Mouse (Mus musculus) forebrain, postnatal 0 days (tissue): Measurements from ENCODE around the gene Gm10234. TPM values are rescaled to one million over a fixed set of nuclear protein-coding genes. Genes with fewer than 3 reads are reported as not detected.

ENCODE experiments used
- ATAC-seq: fragments of 200-750 bp; cut with Nextera tagmentation; 2 replicates; pipeline ENCODE4 v1.8.0; 2017; ENCODE audit warnings: mild to moderate bottlenecking, moderate library complexity
- DNase-seq: peaks from one replicate; pipeline ENCODE4 v3.0.0-alpha.2; 2015
- H3K27ac ChIP-seq: fragments of 300-500 bp; sonication (generic); 2 replicates; pipeline ENCODE4 v1.5.1; 2014; ENCODE audit warnings: low read depth, mild to moderate bottlenecking, antibody characterized with exemption, low read length, moderate library complexity, mixed read lengths
- H3K27me3 ChIP-seq: fragments of 300-500 bp; sonication (generic); 2 replicates; pipeline ENCODE4 v1.6.1; 2014; ENCODE audit warnings: mild to moderate bottlenecking, low read length, mixed read lengths; ENCODE audit not compliant: insufficient read depth
- H3K36me3 ChIP-seq: fragments of 300-500 bp; sonication (generic); 2 replicates; pipeline ENCODE4 v1.6.1; 2014; ENCODE audit warnings: mild to moderate bottlenecking, moderate library complexity; ENCODE audit not compliant: insufficient read depth
- H3K4me1 ChIP-seq: fragments of 300-500 bp; sonication (generic); 2 replicates; pipeline ENCODE4 v1.6.1; 2014; ENCODE audit warnings: antibody characterized with exemption; ENCODE audit not compliant: insufficient read depth
- H3K4me2 ChIP-seq: fragments of 300-500 bp; sonication (generic); 2 replicates; pipeline ENCODE4 v1.6.1; 2014; ENCODE audit warnings: low read depth, mild to moderate bottlenecking, moderate library complexity
- H3K4me3 ChIP-seq: fragments of 300-500 bp; sonication (generic); 2 replicates; pipeline ENCODE4 v1.5.1; 2014; ENCODE audit warnings: low read depth, low read length, mixed read lengths
- H3K9ac ChIP-seq: fragments of 300-500 bp; sonication (generic); 2 replicates; pipeline ENCODE4 v1.6.1; 2014; ENCODE audit warnings: mild to moderate bottlenecking
- H3K9me3 ChIP-seq: fragments of 300-500 bp; sonication (generic); 2 replicates; pipeline ENCODE4 v1.6.1; 2016; ENCODE audit warnings: low read length
- CTCF ChIP-seq: sonication (generic); IDR thresholded peaks from 2 replicates; pipeline ENCODE4 v1.5.1; 2016; ENCODE audit warnings: antibody characterized with exemption, control low read depth, low read depth
- WGBS: fragments of 180-500 bp; shearing (Covaris S2); extraction: QIAGEN DNeasy Blood & Tissue Kit; methylation state at CpG from one replicate; pipeline ENCODE4 v1.1.7; 2014; 5-methylcytosine and 5-hydroxymethylcytosine counted together
- polyA plus RNA-seq: library from polyadenylated mRNA; unstranded; fragments of >200 nt; fragmentation: Nextera tagmentation; extraction: Ambion mirVana; gene quantifications from 2 replicates; pipeline ENCODE4 v1.2.1, GENCODE M21; 2015
- total RNA-seq: library from RNA; depleted of rRNA; stranded (reverse); fragments of >200 nt; gene quantifications from 2 replicates; pipeline ENCODE4 v1.2.3, GENCODE M21; 2014; rRNA removed

The Gm10234 gene
- total and polyA plus RNA-seq, 2 experiments from 2014 or later: not detected

GRCm38 (mm10) chr6:95353043-95353442 lies 31.1 kb downstream of the Gm10234 start:
- Histone ChIP-seq H3K36me3 (no peaks in the 10 kb centered on the region), H3K9me3 (no peaks in the 10 kb centered on the region), H3K9ac (no peak overlapping the region), H3K4me3 (no peak overlapping the region), H3K4me1 (no peaks in the 10 kb centered on the region), H3K27me3 (no peaks in the 10 kb centered on the region), H3K4me2 (no peak overlapping the region), H3K27ac (no peak overlapping the region)
- WGBS: 90% methylated on average over 7 of the region's 7 CpGs
- ATAC-seq: no peak
- TF ChIP-seq CTCF: no peak
- DNase-seq: no peak

DNA sequence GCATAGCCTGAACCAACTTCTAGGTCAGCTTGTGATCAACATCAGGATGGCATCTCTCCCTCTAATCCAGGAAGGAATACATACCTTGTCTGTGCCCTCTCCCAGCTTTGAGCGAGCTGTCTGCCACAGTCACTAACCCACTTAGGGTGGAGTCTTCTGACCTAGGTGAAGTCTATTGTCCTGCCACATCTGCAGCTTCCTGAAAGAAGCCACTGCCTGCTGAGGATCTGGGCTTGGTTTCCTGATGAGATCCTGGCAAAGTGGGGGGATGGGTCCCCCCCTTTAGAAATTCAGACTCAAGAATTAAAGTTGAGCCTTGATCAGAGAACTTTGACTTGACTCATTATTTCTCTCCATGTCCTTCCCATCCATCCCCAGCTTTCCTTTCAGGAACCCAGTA lies 32.0 kb downstream of the Gm10234 start:
- 88% methylated on average over 1 of the region's 1 CpGs for WGBS

GRCm38 (mm10) chr6:95360084-95360483 lies 38.2 kb downstream of the Gm10234 start:
- H3K27ac ChIP-seq: no peak overlapping the region
- 66% methylated on average over 5 of the region's 5 CpGs for WGBS
- H3K4me1 ChIP-seq: no peaks in the 10 kb centered on the region
- no peak overlapping the region for H3K9ac ChIP-seq
- no peak overlapping the region for H3K4me3 ChIP-seq
- no peak overlapping the region for H3K4me2 ChIP-seq
- no peaks in the 10 kb centered on the region for H3K27me3 ChIP-seq
- ATAC-seq: no peak
- TF ChIP-seq CTCF: no peak
- no peak for DNase-seq
- H3K36me3 ChIP-seq: no peaks in the 10 kb centered on the region
- H3K9me3 ChIP-seq: no peaks in the 10 kb centered on the region

More for the DNA sequence above, 32.0 kb downstream of the Gm10234 start:
- DNase-seq (no peak), ATAC-seq (no peak)
- H3K27me3 ChIP-seq: no peaks in the 10 kb centered on the region
- TF ChIP-seq CTCF: no peak
- H3K9ac ChIP-seq: no peak overlapping the region
- H3K4me1 ChIP-seq: no peaks in the 10 kb centered on the region
- H3K9me3 ChIP-seq: no peaks in the 10 kb centered on the region
- H3K27ac ChIP-seq: no peak overlapping the region
- H3K36me3 ChIP-seq: no peaks in the 10 kb centered on the region
- no peak overlapping the region for H3K4me2 ChIP-seq
- H3K4me3 ChIP-seq: no peak overlapping the region

- Histone ChIP-seq H3K4me3 (no peak overlapping the region), H3K27me3 (no peaks in the 10 kb centered on the region), H3K9me3 (no peaks in the 10 kb centered on the region), H3K4me1 (no peaks in the 10 kb centered on the region), H3K9ac (no peak overlapping the region), H3K4me2 (no peak overlapping the region), H3K36me3 (no peaks in the 10 kb centered on the region), H3K27ac (no peak overlapping the region)
- no peak for TF ChIP-seq CTCF
- DNase-seq (no peak), ATAC-seq (no peak)
- 80% methylated on average over 5 of the region's 5 CpGs for WGBS
These were observed 40.8 kb downstream of the Gm10234 start for GRCm38 (mm10) chr6:95362707-95363106.

DNA sequence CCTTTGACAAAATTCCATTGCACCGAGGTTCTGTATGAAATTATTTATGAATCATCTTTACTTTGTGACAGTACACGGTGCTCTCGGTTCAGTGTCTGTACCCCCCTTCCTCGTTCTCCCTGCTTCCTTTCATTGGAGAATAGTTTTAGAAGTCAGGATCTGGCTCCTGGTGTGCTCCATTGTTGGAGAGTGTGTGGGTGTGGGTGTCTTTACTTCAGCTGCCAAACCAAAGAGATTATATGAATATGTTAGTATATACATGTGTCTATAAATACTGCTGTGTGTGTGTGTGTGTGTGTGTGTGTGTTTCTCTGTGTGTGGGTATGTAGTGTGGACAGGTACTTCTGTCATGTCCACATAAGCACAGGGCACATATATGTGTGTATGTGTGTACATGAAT lies 49.9 kb downstream of the Gm10234 start:
- no peak overlapping the region for H3K9ac ChIP-seq
- no peaks in the 10 kb centered on the region for H3K27me3 ChIP-seq
- no peaks in the 10 kb centered on the region for H3K9me3 ChIP-seq
- WGBS: 79% methylated on average over 4 of the region's 4 CpGs
- H3K4me2 ChIP-seq: no peak overlapping the region
- TF ChIP-seq CTCF: no peak
- no peak overlapping the region for H3K4me3 ChIP-seq
- DNase-seq (no peak), ATAC-seq (no peak)
- no peak overlapping the region for H3K27ac ChIP-seq
- no peaks in the 10 kb centered on the region for H3K36me3 ChIP-seq
- H3K4me1 ChIP-seq: no peaks in the 10 kb centered on the region

Other genes starting within 250 kb of the Gm10234 start
- gene Kbtbd8, start 204.9 kb upstream of the Gm10234 start, total RNA-seq: 6.0 and 7.3 TPM in 2 replicates
- gene Kbtbd8, start 204.9 kb upstream of the Gm10234 start, polyA plus RNA-seq: 1.2 and 1.3 TPM in 2 replicates